Mouse (Mus musculus) ES-Bruce4 (cell line): ENCODE data around the gene Sox13.

Source experiments
- CTCF ChIP-seq: IDR thresholded peaks from one replicate; pipeline ENCODE4 v1.8.1; 2011; ENCODE audit warnings: low read depth, low read length
- EP300 ChIP-seq: IDR thresholded peaks from 2 replicates; pipeline ENCODE4 v1.6.1; 2011; ENCODE audit warnings: low read depth, low read length; ENCODE audit not compliant: insufficient read depth
- POLR2A ChIP-seq: IDR thresholded peaks from one replicate; pipeline ENCODE4 v1.8.1; 2011; ENCODE audit warnings: low read length; ENCODE audit not compliant: insufficient read depth

DNA sequence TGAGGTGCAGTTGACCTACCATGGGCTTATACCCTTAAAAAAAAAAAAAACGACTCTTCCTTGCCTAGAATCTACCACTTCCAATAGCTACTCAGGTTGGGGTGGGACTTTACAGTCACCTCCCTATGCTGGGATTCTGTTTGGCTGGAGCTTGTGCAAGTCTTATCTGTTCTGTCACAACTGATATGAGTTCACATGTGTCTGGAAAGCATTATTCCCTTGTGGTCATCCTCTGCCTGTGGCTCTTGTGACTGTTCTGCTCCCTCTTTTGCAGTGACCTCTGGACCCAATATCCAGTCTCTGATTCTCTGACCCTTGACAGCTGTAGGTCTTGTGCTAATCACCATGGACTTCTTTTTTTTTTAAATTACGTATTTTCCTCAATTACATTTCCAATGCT, 31.9 kb upstream of the Sox13 start:
- TF ChIP-seq CTCF (no peak), POLR2A (no peak), EP300 (no peak)
